Mouse (Mus musculus) heart, adult 2 months (tissue): ENCODE measurements around the gene Apon. TPM values are rescaled to one million over a fixed set of nuclear protein-coding genes. Genes with fewer than 3 reads are reported as not detected.
"Not testable (repeated sequence)": the region's sequence is repeated elsewhere in the genome, so short reads cannot be mapped to it uniquely, and the experiment has no call there.

Experiments used
- DNase-seq, 2 experiments: peaks; one replicate each; pipeline ENCODE4 v3.0.0; 2021
- H3K27ac ChIP-seq: fragments of 200-600 bp; 2 replicates; pipeline ENCODE4 v1.8.1; 2022
- H3K27me3 ChIP-seq: fragments of 200-500 bp; 2 replicates; pipeline ENCODE4 v1.6.1; 2012; ENCODE audit warnings: mild to moderate bottlenecking, low read length, inconsistent platforms, mixed read lengths; ENCODE audit not compliant: control insufficient read depth, insufficient read depth
- H3K36me3 ChIP-seq: fragments of 200-500 bp; 2 replicates; pipeline ENCODE4 v1.6.1; 2012; ENCODE audit warnings: low read length, inconsistent platforms; ENCODE audit not compliant: control insufficient read depth, insufficient read depth
- H3K4me1 ChIP-seq: fragments of 200-500 bp; 2 replicates; pipeline ENCODE4 v1.6.1; 2011; ENCODE audit warnings: low read length; ENCODE audit not compliant: control insufficient read depth, insufficient read depth
- H3K4me3 ChIP-seq: fragments of 200-600 bp; 2 replicates; pipeline ENCODE4 v1.8.1; 2022
- H3K79me2 ChIP-seq: fragments of 200-500 bp; replicated peaks from 2 replicates; pipeline ENCODE4 v1.6.1; 2012; ENCODE audit warnings: mild to moderate bottlenecking, inconsistent platforms, low read length, moderate library complexity, mixed read lengths; ENCODE audit not compliant: control insufficient read depth, insufficient read depth
- H3K9ac ChIP-seq: fragments of 200-500 bp; 2 replicates; pipeline ENCODE4 v1.6.1; 2012; ENCODE audit warnings: low read depth, mild to moderate bottlenecking, control low read depth, inconsistent platforms, low read length, mixed read lengths
- CTCF ChIP-seq: fragments of 200-600 bp; IDR thresholded peaks from 2 replicates; pipeline ENCODE4 v1.8.1; 2022; ENCODE audit warnings: antibody characterized with exemption, mild to moderate bottlenecking, moderate library complexity
- EP300 ChIP-seq: fragments of 200-500 bp; IDR thresholded peaks from 2 replicates; pipeline ENCODE4 v1.6.1; 2011; ENCODE audit warnings: low read depth, low read length, control low read depth; ENCODE audit not compliant: insufficient read depth
- POLR2A ChIP-seq: fragments of 200-500 bp; IDR thresholded peaks from 2 replicates; pipeline ENCODE4 v1.6.1; 2011; ENCODE audit warnings: mild to moderate bottlenecking, low read depth, low read length, control low read depth; ENCODE audit not compliant: insufficient read depth
- WGBS: fragments of 180-500 bp; shearing (Covaris S2); methylation state at CpG from one replicate; pipeline ENCODE4 v1.1.7; 2018; 5-methylcytosine and 5-hydroxymethylcytosine counted together
- intact Hi-C: fragments of 180-260 bp; cut with DNase I; formaldehyde crosslinking; loops from one replicate; pipeline ENCODE4 v1.15.1; 2025
- polyA plus RNA-seq: library from polyadenylated mRNA; depleted of rRNA; stranded (reverse); fragments of >200 nt; gene quantifications from 2 replicates; pipeline ENCODE4 v1.2.3, GENCODE M21; 2012
- total RNA-seq, 2 experiments: library from RNA; stranded (reverse); gene quantifications; 2 replicates each; pipeline ENCODE4 v1.2.3; 2021

The Apon gene
- total and polyA plus RNA-seq, 3 experiments: not detected

GRCm38 (mm10) chr10:128282886-128283450 lies 29.1 kb downstream of the Apon start:
- Histone ChIP-seq H3K27me3 (no peaks in the 10 kb centered on the region), H3K79me2 (no peaks in the 10 kb centered on the region), H3K4me1 (no peaks in the 10 kb centered on the region), H3K27ac (no peak overlapping the region), H3K9ac (no peak overlapping the region), H3K4me3 (no peak overlapping the region), H3K36me3 (no peaks in the 10 kb centered on the region)
- DNase-seq: no peak
- intact Hi-C loops: loop anchor here (10.0 kb wide), 1 partner anchor 148 kb away; no protein-coding TSS in a partner anchor
- TF ChIP-seq EP300 (no peak), POLR2A (no peak), CTCF (no peak)
- 75% methylated on average over 20 of the region's 20 CpGs for WGBS

DNA sequence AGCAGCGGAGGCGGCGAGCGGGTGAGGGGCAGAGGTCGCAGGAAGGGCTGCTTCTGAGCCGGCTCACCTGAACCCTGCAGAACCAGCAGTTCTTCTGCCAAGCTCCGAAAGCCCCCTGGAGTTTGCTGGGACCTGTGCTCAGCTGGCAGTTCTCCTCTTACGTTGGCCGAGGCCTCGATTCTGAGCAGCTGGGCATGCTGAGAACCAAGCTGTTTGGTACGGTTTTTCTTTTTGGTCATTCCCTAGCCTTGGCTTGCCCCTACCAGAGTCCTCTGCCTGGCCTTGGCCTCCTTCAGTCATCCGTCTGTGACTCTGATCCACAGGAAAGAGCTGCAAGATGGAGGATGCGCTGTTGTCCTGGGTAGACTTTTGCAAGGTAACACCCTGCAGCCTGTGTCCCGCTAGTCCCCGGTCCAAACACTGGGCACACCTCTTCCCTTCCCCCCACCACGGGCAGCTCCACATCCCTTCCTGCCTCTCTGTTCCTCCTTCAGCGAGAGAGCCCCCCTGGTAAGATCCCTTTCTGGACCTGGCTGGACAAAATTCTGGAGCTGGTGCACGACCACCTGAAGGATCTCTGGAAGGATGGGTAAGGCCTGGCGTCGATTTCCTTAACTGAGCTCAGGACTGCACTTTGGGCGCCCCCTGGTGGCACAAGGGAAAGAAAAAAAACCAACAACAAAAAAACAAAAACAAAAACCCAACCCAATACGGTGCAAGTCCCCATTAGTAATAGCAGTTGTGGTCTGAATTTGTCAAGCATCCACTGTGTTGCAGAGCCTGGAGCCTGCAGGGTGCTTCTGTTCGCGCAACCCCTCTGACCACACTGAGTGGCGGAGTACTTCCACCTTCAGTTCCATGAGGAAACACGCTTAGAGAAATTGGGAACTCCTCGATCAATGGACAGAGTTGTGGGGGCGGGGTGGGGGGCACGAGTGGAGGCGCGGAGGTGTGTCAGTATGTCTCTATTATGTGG lies 30.0 kb downstream of the Apon start:
- 62% methylated on average over 31 of the region's 31 CpGs for WGBS
- H3K27me3 ChIP-seq: no peaks in the 10 kb centered on the region
- TF ChIP-seq POLR2A: no peak
- peak; percentile 86 for TF ChIP-seq CTCF
- 0 out of 2 replicates have a peak, but pooled peaks have one; percentile 32 for TF ChIP-seq EP300
- H3K4me1 ChIP-seq: no peaks in the 10 kb centered on the region
- no peaks in the 10 kb centered on the region for H3K79me2 ChIP-seq
- intact Hi-C loops: loop anchor here (1.0 to 10.0 kb wide), 2 partner anchors 71 to 149 kb away; no protein-coding TSS in a partner anchor
- peak; percentile 57 to 76 for DNase-seq
- H3K4me3 ChIP-seq: no peak overlapping the region
- no peak overlapping the region for H3K27ac ChIP-seq
- no peaks in the 10 kb centered on the region for H3K36me3 ChIP-seq
- no peak overlapping the region for H3K9ac ChIP-seq

- H3K79me2 ChIP-seq, H3K27me3 ChIP-seq, H3K36me3 ChIP-seq, H3K9ac ChIP-seq, intact Hi-C loops, H3K27ac ChIP-seq, H3K4me3 ChIP-seq, H3K4me1 ChIP-seq: not testable (repeated sequence)
- DNase-seq: peak; percentile 56 to 68
- 67% methylated on average over 1 of the region's 1 CpGs for WGBS
Observed at GRCm38 (mm10) chr10:128290594-128290993, 36.7 kb downstream of the Apon start.

DNA sequence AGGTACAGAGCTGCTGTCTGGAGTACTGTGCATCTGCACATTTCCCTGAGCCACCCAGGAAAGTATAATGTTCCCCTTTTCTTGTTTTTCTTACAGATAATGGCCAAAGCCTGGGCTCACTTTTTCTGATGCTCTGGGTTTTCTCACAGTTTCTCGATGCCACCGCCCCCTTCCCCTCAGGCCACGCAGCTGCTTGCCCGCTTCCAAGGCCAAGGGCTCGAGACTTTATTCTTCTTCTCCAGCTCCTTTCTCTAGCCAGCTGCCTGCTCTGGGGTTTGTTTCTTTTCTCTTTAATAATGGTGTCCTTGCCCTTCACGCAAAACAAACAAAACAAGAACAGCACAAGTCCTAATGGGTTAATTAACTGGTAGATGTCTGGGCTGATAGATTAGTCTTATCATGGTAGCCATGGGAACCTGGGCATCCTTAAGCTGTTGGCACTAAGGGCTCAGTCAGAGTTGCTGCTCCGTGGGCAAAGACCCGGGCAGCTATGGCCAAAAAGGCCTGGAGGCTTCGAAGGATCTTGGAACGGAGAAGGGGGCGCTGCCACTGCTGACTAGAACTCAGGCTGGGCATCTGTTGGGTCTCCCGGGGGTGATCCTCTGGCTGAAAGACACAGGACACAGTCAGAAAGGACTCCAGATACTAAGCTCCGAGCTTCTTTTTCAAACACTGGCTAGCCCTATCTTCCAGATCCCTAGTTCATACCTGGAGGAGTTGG lies 42.6 kb downstream of the Apon start:
- Histone ChIP-seq H3K4me1 (peaks cover 2% of the 10 kb centered on the region), H3K79me2 (no peaks in the 10 kb centered on the region), H3K27me3 (no peaks in the 10 kb centered on the region), H3K27ac (no peak overlapping the region), H3K4me3 (no peak overlapping the region), H3K9ac (no peak overlapping the region), H3K36me3 (no peaks in the 10 kb centered on the region)
- no peak for TF ChIP-seq EP300
- TF ChIP-seq POLR2A: no peak
- no peak for TF ChIP-seq CTCF
- intact Hi-C loops: no loop called here
- DNase-seq: no peak
- 73% methylated on average over 13 of the region's 13 CpGs for WGBS

DNA sequence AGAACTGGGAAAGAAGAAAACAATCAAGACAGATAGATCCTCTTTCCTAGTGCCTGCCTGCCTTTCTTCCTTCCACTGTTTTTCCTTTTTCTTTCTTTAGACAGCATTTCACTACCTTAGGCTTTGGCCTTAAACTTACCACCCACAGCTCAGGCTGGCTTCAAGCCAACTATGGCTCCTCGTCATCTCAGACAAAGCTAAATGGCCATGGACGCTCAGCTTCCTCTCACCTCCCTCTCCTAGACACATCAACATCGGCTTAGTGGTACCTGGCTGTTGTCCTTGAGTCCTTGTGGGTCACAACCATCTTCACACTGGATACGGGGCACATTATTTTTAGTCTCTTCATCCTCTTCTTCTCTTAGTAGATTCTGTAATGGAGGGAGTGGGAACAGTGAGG lies 43.3 kb downstream of the Apon start:
- Histone ChIP-seq H3K4me1 (peaks cover 2% of the 10 kb centered on the region), H3K27me3 (no peaks in the 10 kb centered on the region), H3K36me3 (no peaks in the 10 kb centered on the region), H3K79me2 (no peaks in the 10 kb centered on the region), H3K9ac (no peak overlapping the region), H3K4me3 (no peak overlapping the region), H3K27ac (no peak overlapping the region)
- TF ChIP-seq POLR2A (no peak), CTCF (no peak), EP300 (no peak)
- intact Hi-C loops: no loop called here
- WGBS: 44% methylated on average over 4 of the region's 4 CpGs
- no peak for DNase-seq

- H3K4me3 ChIP-seq: no peak overlapping the region
- H3K9ac ChIP-seq: no peak overlapping the region
- WGBS: 39% methylated on average over 11 of the region's 11 CpGs
- H3K4me1 ChIP-seq: peaks cover 2% of the 10 kb centered on the region
- peak; percentile 41 to 47 for DNase-seq
- no peaks in the 10 kb centered on the region for H3K79me2 ChIP-seq
- no peak for TF ChIP-seq CTCF
- no peak for TF ChIP-seq EP300
- TF ChIP-seq POLR2A: no peak
- 0 out of 2 replicates have a peak, but pooled peaks cover 2% of the 10 kb centered on the region for H3K36me3 ChIP-seq
- intact Hi-C loops: no loop called here
- no peaks in the 10 kb centered on the region for H3K27me3 ChIP-seq
- no peak overlapping the region for H3K27ac ChIP-seq
Observed at GRCm38 (mm10) chr10:128297622-128298021, 43.7 kb downstream of the Apon start.
